Mouse (Mus musculus): ENCODE results near the gene Ulk4. TPM values are rescaled to one million over a fixed set of nuclear protein-coding genes. Genes with fewer than 3 reads are reported as not detected.

Ulk4 gene
- polyA plus RNA-seq, 1 experiment from 2014 or later: 145 TPM

DNA sequence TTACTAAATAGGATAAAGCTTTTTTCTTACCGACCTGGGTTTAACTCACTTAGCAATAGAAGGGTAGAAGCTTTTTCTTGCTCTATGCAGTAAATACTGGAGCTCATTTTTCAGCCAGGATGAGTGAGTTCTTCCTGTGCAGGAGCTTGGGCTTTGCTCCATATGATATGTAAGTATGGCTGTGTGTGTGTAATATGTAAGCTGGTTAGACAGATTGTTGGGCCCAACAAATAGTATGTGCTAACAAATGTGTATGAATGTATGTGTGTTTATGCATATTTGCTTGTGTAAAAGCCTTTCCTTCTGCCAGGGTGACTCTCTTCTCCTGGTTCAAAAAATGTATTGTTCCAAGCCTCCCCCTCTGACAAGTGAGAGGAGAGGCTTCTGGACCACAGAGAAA, 164.9 kb downstream of the Ulk4 start:
- Histone ChIP-seq H3K4me2 (no peak overlapping the region), H3K9me3 (replicated peaks) (no peaks in the 10 kb centered on the region), H3K4me3 (replicated peaks) (no peak overlapping the region), H3K27me3 (no peaks in the 10 kb centered on the region), H3K27ac (no peak overlapping the region), H3K36me3 (no peaks in the 10 kb centered on the region), H3K4me1 (0 out of 2 replicates have a peak, but pooled peaks cover 2% of the 10 kb centered on the region), H3K9ac (no peak overlapping the region)
- no peak for ATAC-seq (replicated peaks; ENCODE audit: low FRiP score)
- 58% methylated on average over 1 of the region's 1 CpGs for WGBS

DNA sequence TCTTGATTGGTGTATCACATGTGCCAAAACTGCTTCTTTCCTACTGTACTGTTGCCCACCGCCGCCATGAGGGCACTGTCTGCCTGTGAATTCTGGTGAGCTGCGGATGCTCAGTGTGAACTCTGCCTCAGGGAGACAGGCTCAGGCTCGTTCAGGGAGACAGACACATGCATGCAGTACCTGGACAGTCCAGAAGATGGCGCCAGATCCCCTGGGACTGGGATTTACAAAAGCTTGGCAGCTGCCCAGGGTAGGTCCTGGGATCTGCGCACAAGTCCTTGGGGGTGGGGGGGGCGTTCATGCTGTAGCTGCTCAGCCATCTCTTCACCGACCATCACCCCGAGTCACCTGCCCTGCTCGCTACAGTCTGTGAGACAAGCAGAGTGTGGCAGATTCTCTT, 168.9 kb downstream of the Ulk4 start:
- WGBS: 19% methylated on average over 10 of the region's 10 CpGs
- Histone ChIP-seq H3K9me3 (replicated peaks) (no peaks in the 10 kb centered on the region), H3K4me1 (0 out of 2 replicates have a peak, but pooled peaks cover 2% of the 10 kb centered on the region), H3K4me2 (no peak overlapping the region), H3K36me3 (no peaks in the 10 kb centered on the region), H3K27ac (no peak overlapping the region), H3K27me3 (no peaks in the 10 kb centered on the region), H3K9ac (no peak overlapping the region), H3K4me3 (replicated peaks) (no peak overlapping the region)
- ATAC-seq (replicated peaks; ENCODE audit: low FRiP score): no peak; the same call in 1 of the 2 replicates

DNA sequence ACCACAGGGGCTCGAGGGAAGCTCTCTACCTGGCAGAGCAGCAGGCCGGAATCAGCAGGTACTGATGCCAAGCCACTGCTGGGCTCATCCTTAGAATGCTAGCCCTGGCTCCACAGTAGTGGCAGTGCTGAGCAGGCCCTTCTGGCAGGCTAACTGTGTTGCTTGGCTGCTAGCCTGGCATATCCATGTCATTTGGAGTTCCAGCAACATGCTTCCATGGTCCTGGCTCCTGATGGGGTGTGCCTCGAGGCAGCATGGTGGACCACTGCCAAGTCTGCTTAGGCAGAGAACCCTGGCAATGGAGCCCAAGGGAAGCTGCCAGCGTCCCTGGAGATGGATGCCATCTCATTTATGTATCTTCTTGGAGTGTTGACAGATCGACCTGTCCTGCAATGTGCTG, 169.4 kb downstream of the Ulk4 start:
- ATAC-seq (replicated peaks; ENCODE audit: low FRiP score): no peak
- Histone ChIP-seq H3K27me3 (no peaks in the 10 kb centered on the region), H3K4me3 (replicated peaks) (no peak overlapping the region), H3K4me2 (no peak overlapping the region), H3K36me3 (no peaks in the 10 kb centered on the region), H3K9me3 (replicated peaks) (no peaks in the 10 kb centered on the region), H3K27ac (no peak overlapping the region), H3K4me1 (0 out of 2 replicates have a peak, but pooled peaks cover 2% of the 10 kb centered on the region), H3K9ac (no peak overlapping the region)
- 73% methylated on average over 5 of the region's 5 CpGs for WGBS

DNA sequence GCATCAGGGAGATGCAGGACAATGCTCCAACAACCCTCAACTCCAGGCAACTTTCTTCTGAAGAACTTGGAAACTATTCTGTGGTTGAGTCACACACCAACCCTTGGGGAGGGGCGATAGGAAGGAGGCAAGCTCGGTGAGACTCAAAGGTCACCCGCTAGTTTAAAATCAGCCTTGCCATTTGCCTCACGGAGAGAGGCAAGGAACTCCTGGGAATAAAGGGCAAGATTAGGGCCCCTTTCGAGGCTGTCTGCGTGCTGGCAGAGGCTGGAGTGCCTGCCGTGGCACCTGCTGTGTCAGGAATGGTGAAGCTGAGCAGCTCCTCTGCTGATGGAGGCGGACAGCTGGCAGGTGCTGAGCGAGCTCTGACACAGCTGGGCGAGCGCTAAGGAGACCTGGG, 169.9 kb downstream of the Ulk4 start:
- Histone ChIP-seq H3K4me2 (no peak overlapping the region), H3K27ac (no peak overlapping the region), H3K9ac (no peak overlapping the region), H3K9me3 (replicated peaks) (no peaks in the 10 kb centered on the region), H3K4me1 (0 out of 2 replicates have a peak, but pooled peaks cover 2% of the 10 kb centered on the region), H3K36me3 (no peaks in the 10 kb centered on the region), H3K4me3 (replicated peaks) (no peak overlapping the region), H3K27me3 (no peaks in the 10 kb centered on the region)
- WGBS: 40% methylated on average over 11 of the region's 11 CpGs
- no peak for ATAC-seq (replicated peaks; ENCODE audit: low FRiP score)

DNA sequence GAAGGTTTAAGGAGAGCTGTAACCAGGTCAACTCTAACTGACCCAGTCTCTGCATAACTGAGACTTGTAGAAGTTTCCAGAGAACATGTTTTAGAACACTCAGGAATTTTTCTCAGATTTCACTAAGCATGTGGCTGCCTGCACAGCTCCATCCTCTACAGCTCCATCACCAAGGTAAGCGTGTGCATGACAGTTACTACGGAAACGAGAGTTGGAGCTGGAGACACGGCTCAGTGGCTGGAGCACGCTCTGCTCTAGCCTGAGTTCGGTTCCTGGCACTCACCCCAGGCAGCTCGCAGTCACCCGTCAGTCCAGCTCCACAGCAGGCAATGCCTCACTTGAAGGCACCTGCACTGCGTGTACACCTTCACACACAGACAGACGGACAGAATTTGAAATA, 175.5 kb downstream of the Ulk4 start:
- no peaks in the 10 kb centered on the region for H3K4me1 ChIP-seq
- 83% methylated on average over 10 of the region's 10 CpGs for WGBS
- H3K9ac ChIP-seq: no peak overlapping the region
- ATAC-seq (replicated peaks; ENCODE audit: low FRiP score): no peak
- H3K36me3 ChIP-seq: no peaks in the 10 kb centered on the region
- H3K27me3 ChIP-seq: peaks cover 3% of the 10 kb centered on the region; the same call in 1 of the 2 replicates
- H3K9me3 ChIP-seq (replicated peaks): no peaks in the 10 kb centered on the region
- H3K27ac ChIP-seq: no peak overlapping the region
- H3K4me2 ChIP-seq: no peak overlapping the region
- H3K4me3 ChIP-seq (replicated peaks): no peak overlapping the region

DNA sequence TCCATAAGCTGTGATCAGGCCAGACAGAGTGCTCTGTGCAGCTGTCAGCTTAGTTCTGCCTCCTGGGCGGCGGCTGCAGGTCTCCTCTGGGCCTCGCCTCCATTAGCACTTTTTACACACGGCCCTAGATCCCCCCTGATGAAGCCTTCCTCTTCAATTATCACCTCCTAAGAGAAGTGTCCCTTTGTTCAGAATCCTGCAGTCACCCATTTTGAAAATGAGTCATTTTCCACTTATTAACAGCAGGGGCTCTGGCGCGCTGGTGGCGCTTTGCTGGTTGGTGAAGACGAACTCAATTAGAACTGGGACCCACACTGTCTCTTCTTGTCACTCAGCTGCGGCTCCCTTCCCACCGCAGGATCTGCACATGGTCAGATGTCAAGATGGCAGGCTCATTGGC, 177.5 kb downstream of the Ulk4 start:
- WGBS: 92% methylated on average over 10 of the region's 10 CpGs

DNA sequence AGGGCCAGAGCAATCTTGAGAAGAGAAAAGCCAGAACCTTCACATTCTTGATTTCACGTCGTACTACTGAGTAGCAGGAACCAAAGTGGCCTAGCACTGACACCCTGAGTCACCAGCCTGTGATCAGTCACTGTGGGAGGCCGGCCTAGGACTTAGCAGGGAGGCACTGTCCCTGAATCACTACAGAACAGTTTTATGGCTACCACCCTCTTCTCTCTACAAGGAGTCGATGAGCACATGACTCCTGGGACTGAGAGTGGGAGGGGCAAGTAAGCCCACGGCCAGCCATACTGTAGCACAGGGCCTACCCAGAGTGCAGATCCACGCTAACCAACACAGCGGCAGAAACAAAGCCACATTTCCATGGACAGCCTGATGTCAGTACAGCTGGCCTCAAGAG, 183.2 kb downstream of the Ulk4 start:
- Histone ChIP-seq H3K4me1 (no peaks in the 10 kb centered on the region), H3K4me2 (no peak overlapping the region), H3K27me3 (peaks cover under 1% of the 10 kb centered on the region; the same call in 1 of the 2 replicates), H3K36me3 (no peaks in the 10 kb centered on the region), H3K4me3 (replicated peaks) (no peak overlapping the region), H3K9ac (no peak overlapping the region), H3K9me3 (replicated peaks) (no peaks in the 10 kb centered on the region), H3K27ac (no peak overlapping the region)
- WGBS: 43% methylated on average over 7 of the region's 7 CpGs
- ATAC-seq (replicated peaks; ENCODE audit: low FRiP score): 0 out of 2 replicates have a peak, but pooled peaks have one; percentile 60

More for the DNA sequence above, 177.5 kb downstream of the Ulk4 start:
- Histone ChIP-seq H3K4me2 (no peak overlapping the region), H3K4me3 (replicated peaks) (no peak overlapping the region), H3K27me3 (peaks cover 3% of the 10 kb centered on the region; the same call in 1 of the 2 replicates), H3K4me1 (no peaks in the 10 kb centered on the region), H3K9me3 (replicated peaks) (no peaks in the 10 kb centered on the region), H3K36me3 (no peaks in the 10 kb centered on the region), H3K27ac (no peak overlapping the region), H3K9ac (no peak overlapping the region)
- ATAC-seq (replicated peaks; ENCODE audit: low FRiP score): no peak

DNA sequence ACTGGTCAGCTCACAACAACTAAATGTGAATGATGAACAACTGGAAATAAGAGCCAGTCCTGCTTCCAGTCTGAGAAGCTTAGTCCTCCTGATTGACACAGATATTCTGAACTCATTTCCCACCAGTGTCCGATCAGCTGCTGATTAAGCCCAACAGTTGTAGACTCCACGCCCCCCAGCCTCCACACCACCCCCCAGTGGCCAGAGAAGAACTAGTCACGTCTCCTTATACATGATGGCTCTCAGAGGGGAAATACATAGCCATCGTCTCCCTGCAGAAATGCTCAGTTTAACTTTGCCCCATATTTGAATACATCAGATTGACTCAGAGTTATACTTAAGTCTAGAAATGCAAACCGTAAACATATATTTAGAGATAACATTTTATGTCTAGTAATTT, 184.4 kb downstream of the Ulk4 start:
- Histone ChIP-seq H3K27ac (no peak overlapping the region), H3K9me3 (replicated peaks) (no peaks in the 10 kb centered on the region), H3K4me1 (no peaks in the 10 kb centered on the region), H3K27me3 (no peaks in the 10 kb centered on the region), H3K9ac (no peak overlapping the region), H3K4me3 (replicated peaks) (no peak overlapping the region), H3K36me3 (no peaks in the 10 kb centered on the region), H3K4me2 (no peak overlapping the region)
- no peak for ATAC-seq (replicated peaks; ENCODE audit: low FRiP score)
- WGBS: 92% methylated on average over 5 of the region's 5 CpGs

DNA sequence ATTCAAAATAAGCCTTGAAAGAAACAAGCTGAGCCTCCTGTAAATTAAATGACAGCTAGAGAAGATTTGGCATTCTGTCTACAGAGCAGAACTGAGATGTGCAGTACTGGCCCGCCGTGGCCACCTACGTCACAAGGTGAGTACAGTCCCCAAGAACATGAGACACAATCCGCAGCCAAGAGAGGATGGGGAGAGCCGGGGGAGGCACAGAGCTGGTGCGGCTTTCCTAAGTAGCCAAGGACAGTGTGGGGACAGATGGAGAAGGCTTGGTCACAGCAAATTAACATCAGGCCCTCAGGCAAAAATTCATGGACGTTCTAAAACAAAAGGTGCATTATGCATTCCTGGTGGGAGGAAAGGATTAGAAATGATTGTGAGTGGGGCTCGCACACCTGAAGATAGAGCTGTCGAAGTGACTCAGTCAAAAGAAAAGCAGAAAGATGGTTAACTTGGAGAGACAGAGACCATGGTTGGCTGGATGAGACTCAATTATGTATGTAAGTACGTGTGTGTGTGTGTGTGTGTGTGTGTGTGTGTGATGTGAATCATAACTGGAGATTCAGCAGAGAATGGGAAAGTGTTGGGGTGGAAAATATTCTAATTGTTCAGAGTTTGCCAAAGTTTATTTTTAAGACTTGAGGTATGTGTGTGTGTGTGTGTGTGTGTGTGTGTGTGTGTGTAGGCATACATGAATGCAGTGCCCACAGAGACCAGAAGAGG, 185.8 kb downstream of the Ulk4 start:
- H3K9me3 ChIP-seq (replicated peaks): no peaks in the 10 kb centered on the region
- WGBS: 74% methylated on average over 10 of the region's 10 CpGs

DNA sequence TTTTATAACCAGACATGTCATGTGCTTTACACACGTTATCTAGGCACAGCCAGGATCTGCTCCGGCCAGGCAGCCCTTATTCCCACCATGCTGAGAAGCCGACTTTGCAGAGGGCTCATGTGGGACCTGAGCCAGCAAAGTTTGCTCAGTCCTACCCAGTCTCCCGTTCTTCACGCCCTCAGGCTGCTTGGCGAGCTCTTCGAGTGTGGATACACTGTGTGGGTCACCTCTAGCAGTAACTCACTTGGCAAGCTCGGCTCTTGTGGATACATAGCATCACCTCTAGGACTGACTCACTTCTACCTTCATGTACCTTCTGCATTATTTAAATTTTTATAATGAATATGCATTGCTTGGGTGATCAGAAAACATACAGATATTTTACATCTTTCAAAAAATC, 189.3 kb downstream of the Ulk4 start:
- WGBS: 60% methylated on average over 8 of the region's 8 CpGs
- Histone ChIP-seq H3K9ac (no peak overlapping the region), H3K4me2 (no peak overlapping the region), H3K9me3 (replicated peaks) (no peaks in the 10 kb centered on the region), H3K36me3 (no peaks in the 10 kb centered on the region), H3K4me3 (replicated peaks) (no peak overlapping the region), H3K27ac (no peak overlapping the region), H3K4me1 (no peaks in the 10 kb centered on the region), H3K27me3 (no peaks in the 10 kb centered on the region)
- no peak for ATAC-seq (replicated peaks; ENCODE audit: low FRiP score)

More for the DNA sequence above, 185.8 kb downstream of the Ulk4 start:
- no peak for ATAC-seq (replicated peaks; ENCODE audit: low FRiP score)
- no peaks in the 10 kb centered on the region for H3K36me3 ChIP-seq
- H3K9ac ChIP-seq: no peak overlapping the region
- H3K4me1 ChIP-seq: no peaks in the 10 kb centered on the region
- no peaks in the 10 kb centered on the region for H3K27me3 ChIP-seq
- no peak overlapping the region for H3K27ac ChIP-seq
- no peak overlapping the region for H3K4me3 ChIP-seq (replicated peaks)
- no peak overlapping the region for H3K4me2 ChIP-seq

DNA sequence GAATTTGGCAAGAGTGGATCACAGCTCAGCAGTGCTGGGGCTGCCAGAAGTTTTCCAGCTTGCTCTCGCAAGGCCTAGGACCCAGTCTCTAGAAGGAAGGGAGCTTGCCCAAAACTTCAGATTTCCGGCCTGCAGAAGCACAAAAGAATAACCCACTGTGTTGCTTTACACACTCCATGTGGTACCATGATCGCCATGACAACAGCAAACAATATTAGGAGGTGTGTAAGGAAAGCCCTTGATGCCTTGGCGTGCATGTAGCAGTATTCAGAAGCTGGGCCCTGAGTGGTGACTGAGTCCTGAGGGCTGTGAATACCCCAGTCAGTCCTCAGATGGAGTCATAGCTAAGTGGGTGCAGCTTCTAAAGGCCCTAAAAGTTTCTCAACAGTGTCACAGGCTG, 192.8 kb downstream of the Ulk4 start:
- H3K9me3 ChIP-seq (replicated peaks): no peaks in the 10 kb centered on the region
- 85% methylated on average over 4 of the region's 4 CpGs for WGBS
- no peaks in the 10 kb centered on the region for H3K27me3 ChIP-seq
- no peak overlapping the region for H3K9ac ChIP-seq
- peaks cover 13% of the 10 kb centered on the region for H3K4me1 ChIP-seq
- H3K4me3 ChIP-seq (replicated peaks): no peak overlapping the region
- no peak for ATAC-seq (replicated peaks; ENCODE audit: low FRiP score)
- H3K4me2 ChIP-seq: no peak overlapping the region
- H3K27ac ChIP-seq: no peak overlapping the region
- no peaks in the 10 kb centered on the region for H3K36me3 ChIP-seq

DNA sequence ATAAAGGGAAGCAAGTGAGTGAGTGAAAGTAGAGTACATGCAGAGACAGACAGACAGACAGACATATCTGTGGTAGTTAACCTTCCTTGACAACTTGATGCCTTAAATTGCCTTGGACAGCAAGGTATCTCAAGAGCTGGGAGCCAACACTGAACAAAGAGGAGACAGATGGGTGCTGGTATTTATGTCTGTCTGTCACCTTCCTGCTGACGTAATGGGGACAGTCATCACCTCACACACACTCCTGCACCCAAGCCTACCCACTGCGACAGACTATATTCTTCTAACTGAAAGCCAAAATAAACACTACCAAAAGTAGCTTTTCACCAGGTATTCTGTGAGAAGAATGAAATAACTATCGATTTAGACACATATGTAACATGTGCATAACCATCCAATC, 196.2 kb downstream of the Ulk4 start:
- Histone ChIP-seq H3K27ac (no peak overlapping the region), H3K36me3 (no peaks in the 10 kb centered on the region), H3K4me3 (replicated peaks) (no peak overlapping the region), H3K4me2 (no peak overlapping the region), H3K9ac (no peak overlapping the region), H3K4me1 (peaks cover 26% of the 10 kb centered on the region), H3K27me3 (no peaks in the 10 kb centered on the region), H3K9me3 (replicated peaks) (no peaks in the 10 kb centered on the region)
- 95% methylated on average over 3 of the region's 3 CpGs for WGBS
- no peak for ATAC-seq (replicated peaks; ENCODE audit: low FRiP score)

DNA sequence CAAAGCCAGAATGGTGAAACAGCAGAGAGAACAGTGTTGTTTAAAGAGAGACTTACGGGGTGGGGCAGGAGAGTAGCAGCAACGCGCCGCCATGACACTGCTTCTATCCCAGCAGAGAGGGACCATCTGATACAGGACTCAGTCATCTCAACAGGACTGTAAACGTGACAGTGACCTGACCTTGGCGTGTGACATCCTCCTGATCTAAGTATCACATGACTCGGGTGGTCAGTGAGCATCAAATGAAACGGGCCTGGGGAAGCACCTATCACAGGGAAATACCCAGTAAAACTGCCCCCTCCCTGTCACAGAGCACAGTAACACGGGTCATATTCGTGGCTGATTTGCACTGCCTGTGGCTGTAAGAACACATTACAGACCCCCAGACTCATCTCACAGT, 196.6 kb downstream of the Ulk4 start:
- H3K27ac ChIP-seq: no peak overlapping the region
- H3K27me3 ChIP-seq: no peaks in the 10 kb centered on the region
- H3K4me2 ChIP-seq: no peak overlapping the region
- ATAC-seq (replicated peaks; ENCODE audit: low FRiP score): no peak
- H3K4me3 ChIP-seq (replicated peaks): no peak overlapping the region
- H3K36me3 ChIP-seq: no peaks in the 10 kb centered on the region
- WGBS: 60% methylated on average over 10 of the region's 10 CpGs
- peaks cover 30% of the 10 kb centered on the region for H3K4me1 ChIP-seq
- no peaks in the 10 kb centered on the region for H3K9me3 ChIP-seq (replicated peaks)
- no peak overlapping the region for H3K9ac ChIP-seq
